Mouse (Mus musculus) natural killer cell, adult 2 months (primary cell): ENCODE results near the gene Ppfia1.

Experiments
- DNase-seq, 2 experiments: peaks; one replicate each; pipeline ENCODE4 v3.0.0; 2022; ENCODE audit warnings: low spot score in 2 of 2

The Ppfia1 gene

GRCm38 (mm10) chr7:144489067-144489774, 64.3 kb downstream of the Ppfia1 start:
- no peak for DNase-seq

GRCm38 (mm10) chr7:144480314-144480713, 73.2 kb downstream of the Ppfia1 start:
- DNase-seq: no peak

- no peak for DNase-seq
Observed at GRCm38 (mm10) chr7:144479569-144479968, 74.0 kb downstream of the Ppfia1 start.

GRCm38 (mm10) chr7:144475741-144476140, 77.8 kb downstream of the Ppfia1 start:
- DNase-seq: no peak

GRCm38 (mm10) chr7:144473486-144473885, 80.0 kb downstream of the Ppfia1 start:
- no peak for DNase-seq

- no peak for DNase-seq
Observed at GRCm38 (mm10) chr7:144471103-144471502, 82.4 kb downstream of the Ppfia1 start.

GRCm38 (mm10) chr7:144470545-144471059, 82.9 kb downstream of the Ppfia1 start, which contains the start of gene Cttn:
Cttn (minus strand) TSS chr7:144471009.
- no peak for DNase-seq

- DNase-seq: no peak
Observed at GRCm38 (mm10) chr7:144469908-144470544, 83.5 kb downstream of the Ppfia1 start.

- DNase-seq: no peak
Observed at GRCm38 (mm10) chr7:144469181-144469641, 84.3 kb downstream of the Ppfia1 start.

GRCm38 (mm10) chr7:144468741-144469140, 84.8 kb downstream of the Ppfia1 start:
- no peak for DNase-seq

- no peak for DNase-seq
Observed at GRCm38 (mm10) chr7:144462577-144462976, 91.0 kb downstream of the Ppfia1 start.

GRCm38 (mm10) chr7:144461246-144461902, 92.2 kb downstream of the Ppfia1 start:
- no peak for DNase-seq

GRCm38 (mm10) chr7:144458881-144459280, 94.6 kb downstream of the Ppfia1 start:
- DNase-seq: no peak

GRCm38 (mm10) chr7:144450661-144451060, 102.9 kb downstream of the Ppfia1 start:
- no peak for DNase-seq

GRCm38 (mm10) chr7:144449637-144450570, 103.6 kb downstream of the Ppfia1 start:
- no peak for DNase-seq

- no peak for DNase-seq
Observed at GRCm38 (mm10) chr7:144448186-144448585, 105.3 kb downstream of the Ppfia1 start.

- DNase-seq: peak; percentile 64 to 67
Observed at GRCm38 (mm10) chr7:144447146-144447545, 106.4 kb downstream of the Ppfia1 start.

GRCm38 (mm10) chr7:144444788-144445187, 108.7 kb downstream of the Ppfia1 start:
- peak; percentile 80 to 81 for DNase-seq

- no peak for DNase-seq
Observed at GRCm38 (mm10) chr7:144441976-144442375, 111.6 kb downstream of the Ppfia1 start.

GRCm38 (mm10) chr7:144441466-144441865, 112.1 kb downstream of the Ppfia1 start:
- no peak for DNase-seq

- DNase-seq: no peak
Observed at GRCm38 (mm10) chr7:144438811-144439210, 114.7 kb downstream of the Ppfia1 start.
